Mouse (Mus musculus) retina, postnatal 7 days (tissue): Measurements from ENCODE around the gene Ank3.

Experiments
- DNase-seq: peaks from one replicate; pipeline ENCODE4 v3.0.0-alpha.2; 2012; ENCODE audit warnings: low read depth, low spot score

The Ank3 gene

DNA sequence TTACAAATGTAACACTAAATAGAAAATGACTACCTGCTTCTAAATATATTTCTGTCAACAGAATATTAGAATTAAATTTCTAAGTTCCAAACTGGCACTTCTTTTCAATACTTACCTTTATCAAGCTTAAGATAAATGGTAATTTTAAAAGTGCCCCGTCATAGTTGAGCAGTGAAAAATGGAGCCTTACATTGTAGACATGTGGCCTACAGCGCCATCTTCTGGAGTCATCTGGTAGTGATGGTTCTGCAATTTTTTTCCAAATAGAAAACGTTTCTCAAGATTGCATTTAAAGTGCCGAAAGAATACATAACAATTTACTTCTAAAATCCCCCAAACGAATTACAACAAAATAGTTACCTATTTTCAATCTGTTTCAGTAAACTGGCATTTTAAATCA is 566.0 kb downstream of the Ank3 start:
- peak; percentile 19 for DNase-seq

DNA sequence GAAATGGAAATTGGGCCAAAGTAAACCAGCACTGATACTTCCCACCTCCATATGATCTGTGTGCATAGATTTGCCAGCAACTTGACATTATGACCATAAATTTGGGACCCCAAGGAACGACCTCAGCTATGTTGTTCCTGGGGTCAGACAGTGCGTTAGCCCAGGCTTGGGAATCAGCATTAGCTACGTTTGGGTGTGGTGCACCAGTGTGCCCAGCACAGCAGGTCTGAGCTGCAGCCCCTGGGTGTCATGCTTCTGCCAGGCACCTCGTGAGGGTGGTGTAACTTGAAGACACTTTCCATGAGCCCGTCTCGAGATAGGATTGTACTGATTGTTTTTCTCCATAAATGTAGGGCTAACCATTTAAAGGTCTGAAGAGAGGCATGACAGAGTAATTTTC is 566.5 kb downstream of the Ank3 start:
- no peak for DNase-seq

DNA sequence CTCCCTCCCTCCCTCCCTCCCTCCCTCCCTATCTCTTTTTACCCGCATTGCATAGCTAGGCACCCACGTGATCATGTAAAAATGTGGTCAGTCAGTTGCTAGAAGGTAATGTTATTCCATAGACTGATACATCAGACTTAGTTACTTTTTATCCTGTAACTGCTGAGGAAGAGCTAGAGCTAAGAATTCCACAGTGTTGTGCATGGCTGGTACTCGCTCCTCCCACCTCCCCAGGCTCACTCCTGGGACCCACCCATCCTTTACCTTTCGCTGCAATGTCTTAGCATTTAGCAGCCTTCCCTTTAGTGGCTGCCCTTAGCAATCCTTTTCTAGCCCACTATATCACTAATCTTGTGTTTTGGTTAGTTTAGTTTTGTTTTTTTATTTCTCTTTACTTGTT is 569.4 kb downstream of the Ank3 start:
- no peak for DNase-seq

DNA sequence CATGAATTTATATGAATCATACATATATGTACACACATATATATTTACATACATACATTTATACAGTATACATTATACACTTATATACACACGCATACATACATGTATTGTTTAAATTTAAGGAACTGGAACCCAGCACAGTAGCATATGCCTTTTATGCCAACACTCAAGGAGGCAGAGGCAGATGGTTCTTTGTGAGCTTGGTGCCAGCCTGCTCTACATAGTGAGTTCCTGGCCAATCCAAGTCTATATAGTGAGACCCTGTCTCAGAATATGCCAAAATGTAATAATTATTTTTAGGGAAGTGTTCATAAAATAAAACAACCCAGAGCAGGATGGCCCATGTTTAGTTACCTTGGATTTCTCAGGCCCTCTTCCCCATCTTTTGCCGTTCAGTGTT is 581.1 kb downstream of the Ank3 start:
- no peak for DNase-seq

DNA sequence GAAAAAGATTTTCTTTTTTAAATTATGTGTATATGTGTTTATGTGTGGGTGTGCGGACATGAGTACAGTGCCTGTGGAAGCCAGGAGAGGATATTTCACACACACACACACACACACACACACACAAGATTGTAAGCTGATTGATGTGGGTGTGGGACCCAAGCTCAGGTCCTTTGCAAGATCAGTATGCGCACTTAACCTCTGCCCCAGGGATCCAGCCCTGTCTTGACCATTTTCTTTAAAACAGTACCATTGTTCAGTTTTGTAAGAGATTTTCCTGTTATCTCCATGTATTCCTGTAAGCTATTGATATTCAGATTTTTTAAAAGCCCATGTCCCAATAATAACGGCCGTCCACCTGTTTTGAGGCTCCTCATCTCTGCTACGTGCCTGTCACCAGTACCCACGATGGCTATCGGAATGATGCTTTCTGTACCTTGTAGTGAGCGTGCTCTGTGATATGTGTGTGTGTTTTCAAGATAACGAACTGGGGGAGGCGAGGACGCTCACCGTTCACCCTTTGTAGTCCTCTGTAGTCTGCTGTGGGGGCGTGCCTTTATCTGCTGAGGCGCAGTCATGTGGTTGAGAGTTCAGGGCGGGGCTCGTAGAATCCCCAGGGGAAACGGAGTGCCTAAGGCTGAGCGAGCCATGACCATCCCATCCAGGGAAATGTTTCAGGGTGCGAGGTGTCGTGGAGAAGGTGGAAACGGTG is 583.0 kb downstream of the Ank3 start:
- no peak for DNase-seq

DNA sequence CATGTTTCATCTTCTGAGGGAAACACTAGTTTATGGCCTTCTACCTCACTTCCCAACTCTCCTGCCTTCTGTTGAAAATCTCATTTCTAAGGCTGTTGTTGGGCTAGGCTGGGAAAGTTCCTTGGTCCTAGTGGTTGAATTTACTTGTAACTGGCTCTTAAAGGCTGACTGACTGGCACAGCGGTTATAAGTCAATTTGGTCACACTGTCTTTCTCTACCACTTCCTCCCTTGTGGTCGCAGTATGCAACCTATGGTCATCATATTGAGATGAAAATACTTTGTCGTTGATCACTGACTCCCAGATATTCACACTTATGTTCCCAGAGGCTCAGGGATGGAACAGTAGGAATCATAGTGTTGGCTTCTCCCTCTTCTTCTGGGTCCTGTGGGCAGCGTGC is 584.1 kb downstream of the Ank3 start:
- no peak for DNase-seq

DNA sequence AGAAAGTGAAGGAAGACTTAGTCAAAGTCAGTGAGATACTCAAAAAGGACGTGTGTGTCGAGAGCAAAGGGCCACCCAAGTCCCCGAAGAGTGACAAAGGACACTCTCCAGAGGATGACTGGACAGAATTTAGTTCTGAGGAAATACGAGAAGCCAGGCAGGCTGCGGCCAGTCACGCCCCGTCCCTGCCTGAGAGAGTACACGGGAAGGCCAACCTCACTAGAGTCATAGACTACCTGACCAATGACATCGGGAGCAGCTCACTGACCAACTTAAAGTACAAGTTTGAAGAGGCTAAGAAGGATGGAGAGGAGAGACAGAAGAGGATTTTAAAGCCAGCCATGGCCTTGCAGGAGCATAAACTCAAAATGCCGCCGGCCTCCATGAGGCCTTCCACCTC is 588.9 kb downstream of the Ank3 start:
- no peak for DNase-seq

DNA sequence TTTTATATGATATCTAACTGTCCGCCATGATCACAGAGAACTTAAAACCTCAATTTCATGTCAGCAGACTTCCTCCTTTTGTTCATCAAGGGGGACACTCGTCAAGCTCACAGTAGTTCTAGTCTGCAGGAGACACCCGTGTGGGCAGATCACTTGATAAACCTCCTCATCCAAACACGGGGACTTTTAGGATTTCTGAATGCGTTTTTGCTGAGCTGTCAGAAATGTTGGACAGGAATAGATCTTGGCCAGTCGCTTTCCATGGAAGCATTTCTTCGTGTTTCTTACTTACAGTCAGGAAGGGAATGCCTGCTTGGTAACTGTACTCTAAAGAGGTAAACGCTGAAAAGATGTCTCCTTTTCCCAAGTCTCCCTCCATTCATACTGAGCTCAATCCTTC is 598.5 kb downstream of the Ank3 start:
- DNase-seq, result no peak

DNA sequence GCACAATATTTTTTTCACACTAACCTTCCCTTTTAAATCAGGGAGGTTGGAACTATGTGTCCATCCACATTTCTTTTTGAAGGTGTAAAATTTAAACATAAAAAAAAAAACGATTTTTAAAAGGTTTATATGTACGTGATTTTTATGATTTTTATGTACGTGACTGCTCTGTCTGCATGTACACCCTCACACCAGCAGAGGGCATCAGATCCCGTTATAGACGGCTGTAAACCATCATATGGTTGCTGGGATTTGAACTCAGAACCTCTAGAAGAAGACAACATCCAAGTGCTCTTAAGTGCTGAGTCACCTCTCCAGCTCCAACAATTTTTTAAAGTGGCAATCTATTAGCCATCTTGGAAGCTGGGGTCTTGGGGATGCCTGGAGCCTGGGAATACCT is 605.5 kb downstream of the Ank3 start:
- DNase-seq, result no peak

DNA sequence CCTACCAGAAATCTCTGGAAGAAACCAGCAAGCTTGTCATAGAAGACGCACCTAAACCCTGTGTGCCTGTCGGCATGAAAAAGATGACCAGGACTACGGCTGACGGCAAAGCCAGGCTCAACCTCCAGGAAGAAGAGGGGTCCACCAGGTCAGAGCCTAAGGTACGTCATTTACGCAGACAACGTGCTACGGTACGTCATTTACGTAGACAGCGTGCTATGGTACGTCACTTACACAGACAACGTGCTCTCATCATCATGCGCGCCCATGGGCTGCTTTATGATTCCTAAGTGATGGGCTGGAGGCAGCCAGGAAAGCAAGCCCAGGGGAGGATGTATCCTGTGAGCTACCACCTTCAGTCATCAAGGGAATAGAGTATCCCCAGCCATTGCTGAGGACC is 606.3 kb downstream of the Ank3 start:
- no peak for DNase-seq

DNA sequence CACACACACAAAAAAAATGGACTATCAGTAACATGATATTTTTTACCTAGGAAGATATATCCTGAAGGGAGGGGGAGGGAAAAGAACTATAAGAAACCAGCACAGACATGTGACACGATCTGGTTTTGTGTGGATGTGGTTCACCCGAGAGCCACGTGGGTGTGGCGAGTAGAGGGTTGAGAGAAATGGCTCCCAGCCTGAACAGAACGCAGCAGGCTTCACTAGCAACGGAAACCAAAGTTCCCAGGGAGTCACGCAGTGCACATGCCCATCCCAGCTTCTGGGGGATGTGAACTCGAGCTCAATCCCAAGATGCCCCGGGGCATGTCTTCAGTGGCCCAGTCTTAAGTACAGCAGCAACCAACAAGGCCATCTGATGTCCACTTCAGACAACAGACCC is 607.8 kb downstream of the Ank3 start:
- no peak for DNase-seq

DNA sequence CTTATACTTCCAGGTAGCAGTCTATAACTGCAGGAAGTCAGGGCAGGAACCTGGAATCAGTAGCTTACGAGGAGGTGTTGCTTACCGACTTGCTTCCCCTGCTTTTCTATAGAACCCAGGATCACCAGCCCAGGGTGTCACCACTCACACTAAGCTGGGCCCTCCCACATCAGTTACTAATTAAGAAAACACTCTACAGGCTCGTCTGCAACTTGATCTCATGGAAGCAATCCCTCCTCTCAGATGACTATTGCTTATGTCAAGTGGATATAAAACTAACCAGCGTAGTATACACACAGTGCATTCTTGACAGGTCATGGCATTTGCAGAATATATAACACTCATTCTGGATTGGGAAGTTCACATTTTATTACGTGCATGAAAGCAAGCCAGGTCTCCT is 613.2 kb downstream of the Ank3 start:
- DNase-seq, result no peak

DNA sequence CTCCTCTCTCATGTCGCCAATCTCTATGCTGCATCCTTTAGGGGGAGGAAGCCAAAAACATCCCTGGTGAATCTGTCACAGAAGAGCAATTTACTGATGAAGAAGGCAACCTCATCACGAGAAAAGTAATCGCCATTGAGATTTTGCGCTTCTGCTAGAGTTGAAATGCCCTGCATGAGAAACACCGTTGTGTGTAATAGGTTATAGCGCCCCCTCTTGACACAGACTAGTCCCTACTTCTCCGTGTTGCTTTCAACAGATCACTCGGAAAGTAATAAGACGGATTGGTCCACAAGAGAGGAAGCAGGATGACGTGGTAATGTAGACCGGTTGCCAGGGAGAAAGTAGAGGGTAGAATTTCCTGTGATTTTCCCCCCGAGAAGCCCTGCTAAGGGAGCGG is 615.4 kb downstream of the Ank3 start:
- DNase-seq, result no peak

DNA sequence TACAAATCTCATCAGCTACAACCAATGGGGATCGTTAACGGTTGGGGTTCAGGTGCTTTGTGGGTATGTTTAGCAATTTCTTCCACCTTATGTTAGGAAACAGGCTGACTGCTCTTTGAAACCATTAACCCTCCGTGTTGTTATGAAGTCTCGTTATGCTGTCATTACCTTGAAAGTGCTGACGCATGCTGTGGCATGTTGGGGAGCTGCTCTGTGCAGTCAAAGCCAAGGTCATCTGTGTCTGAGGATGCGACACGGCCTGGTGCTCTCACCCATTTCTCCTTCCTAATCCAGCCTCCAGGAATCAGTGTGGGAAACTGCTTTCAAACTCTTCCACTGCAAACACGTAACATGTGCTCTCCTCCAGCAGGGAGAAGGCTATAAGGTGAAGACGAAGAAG is 616.6 kb downstream of the Ank3 start:
- no peak for DNase-seq

DNA sequence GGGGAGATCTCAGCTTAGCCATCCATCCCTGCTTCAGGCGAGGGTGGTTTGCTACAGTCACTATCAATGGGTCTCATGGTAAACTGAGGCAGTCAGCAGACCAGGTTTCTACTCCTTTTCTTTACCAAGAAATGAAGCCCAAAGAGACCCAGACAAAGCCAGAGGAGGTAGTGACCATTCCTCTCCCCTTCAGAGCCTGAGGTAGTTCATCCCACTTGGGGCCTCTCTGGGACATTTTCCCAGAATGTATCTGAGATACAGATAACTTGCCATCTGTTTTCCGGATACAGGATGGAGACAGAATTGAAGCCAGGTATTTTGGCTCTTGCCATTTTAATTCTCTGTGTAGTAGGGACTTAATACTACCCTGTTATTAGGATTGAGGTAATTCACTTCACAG is 620.1 kb downstream of the Ank3 start:
- DNase-seq, result no peak

DNA sequence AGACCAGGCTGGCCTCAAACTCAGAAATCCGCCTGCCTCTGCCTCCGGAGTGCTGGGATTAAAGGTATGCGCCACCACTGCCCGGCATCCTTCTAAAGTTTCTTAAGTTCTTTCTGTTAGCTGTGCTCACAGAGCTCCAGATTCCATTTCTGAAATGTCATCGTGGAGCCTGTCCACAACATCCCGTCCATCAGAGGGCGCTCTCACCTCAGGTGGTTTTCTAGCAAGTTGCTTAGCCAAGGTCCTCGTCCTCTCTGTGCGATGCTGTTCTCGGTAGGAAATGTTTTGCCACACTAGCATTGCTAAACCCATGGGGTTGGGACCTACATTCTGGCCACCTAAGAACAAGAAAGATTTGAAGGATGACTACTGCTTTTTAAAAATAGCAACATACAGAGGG is 623.1 kb downstream of the Ank3 start:
- peak; percentile 17 for DNase-seq

DNA sequence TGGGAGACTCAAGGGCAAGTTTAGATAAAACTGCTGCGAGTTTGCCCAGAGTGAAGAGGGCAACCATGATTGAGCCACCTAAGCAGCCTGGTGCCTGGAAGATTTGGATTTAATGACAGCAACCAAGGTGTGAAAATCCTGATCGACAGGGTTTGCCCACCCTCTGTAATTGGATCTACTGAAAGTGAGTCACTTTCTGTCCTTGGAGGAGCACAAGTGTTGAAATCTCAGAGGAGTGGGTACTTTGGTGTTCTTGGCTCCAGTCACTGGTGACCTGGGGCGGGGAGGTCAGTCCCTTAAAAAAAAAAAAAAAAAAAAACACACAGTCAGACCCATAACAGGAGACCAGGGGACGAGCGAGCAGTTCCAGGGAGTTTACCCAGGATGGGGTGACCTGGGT is 624.0 kb downstream of the Ank3 start:
- no peak for DNase-seq

DNA sequence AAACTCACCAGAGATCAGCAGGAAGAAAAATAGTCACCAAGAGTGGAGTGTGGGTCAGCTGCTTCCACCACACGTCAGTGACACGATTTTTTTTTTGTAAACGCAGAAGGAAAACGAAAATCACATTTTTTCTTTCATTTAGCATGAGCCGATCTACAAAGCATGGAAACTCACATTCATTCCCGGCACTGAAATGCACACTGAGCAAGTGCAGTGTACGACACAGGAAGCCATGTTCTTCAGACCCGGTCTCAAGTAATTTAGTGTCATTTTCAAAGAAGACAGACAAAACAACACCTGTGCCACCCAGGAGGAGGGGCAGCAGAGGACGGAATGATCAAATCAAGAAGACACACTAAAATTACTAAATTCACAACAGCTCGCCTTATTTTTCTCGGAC is 625.3 kb downstream of the Ank3 start:
- no peak for DNase-seq

DNA sequence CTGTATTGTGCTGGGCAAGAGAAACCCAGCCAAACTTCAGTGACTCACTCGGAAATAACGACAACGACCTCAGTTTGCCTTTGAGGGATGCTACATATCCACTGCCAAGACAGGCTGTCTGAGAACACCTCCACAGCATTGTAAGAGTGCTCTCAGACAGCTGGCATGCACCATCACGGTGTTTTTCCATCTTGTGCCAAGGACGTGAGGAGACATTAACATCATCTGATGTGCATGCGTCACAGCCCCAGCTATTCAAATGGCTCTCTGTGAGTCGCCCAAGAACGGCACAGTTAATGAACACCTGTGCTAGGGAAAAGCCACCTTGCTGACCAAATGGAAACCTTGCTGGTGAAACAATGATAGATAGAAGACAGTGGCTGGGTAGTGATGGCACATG is 633.4 kb downstream of the Ank3 start:
- DNase-seq, result no peak

DNA sequence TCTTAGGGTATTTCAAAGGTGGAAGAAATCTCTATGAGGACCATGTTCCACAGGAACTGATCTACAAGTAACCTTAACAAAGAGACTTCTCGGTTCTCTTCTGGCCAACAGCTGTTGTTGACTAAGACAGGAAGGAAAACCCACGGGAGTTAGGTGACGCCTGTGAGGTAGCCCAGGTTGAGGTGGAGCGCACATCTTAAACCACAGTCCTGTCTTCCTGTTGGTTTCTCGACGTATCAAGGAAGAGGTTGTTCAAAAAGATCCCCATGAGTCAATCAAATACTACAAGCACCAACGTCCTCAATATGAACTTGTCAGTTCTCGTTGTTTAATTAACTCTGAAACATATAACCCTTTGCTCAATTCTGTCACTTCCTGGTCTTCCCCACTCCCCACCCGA is 634.4 kb downstream of the Ank3 start:
- no peak for DNase-seq

DNA sequence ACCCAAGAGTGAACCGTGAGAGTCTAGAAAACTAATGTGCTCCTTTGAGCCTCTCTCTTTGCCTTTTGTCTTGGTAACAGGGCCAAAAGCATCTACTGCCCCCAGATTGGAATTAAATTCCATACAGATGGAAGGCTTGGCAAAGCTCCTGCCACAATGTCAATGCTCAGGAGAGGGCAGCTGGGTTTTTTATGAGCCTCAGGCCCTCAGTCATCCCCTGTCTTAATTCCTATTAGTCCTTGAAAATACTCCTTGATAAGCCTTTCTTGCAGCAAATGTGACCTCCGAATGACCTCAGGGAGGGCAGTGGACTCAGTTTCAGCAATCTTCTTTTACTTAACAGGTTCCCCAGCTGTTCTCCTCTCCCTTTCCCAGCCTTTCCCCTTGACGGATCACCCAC is 635.3 kb downstream of the Ank3 start:
- no peak for DNase-seq

DNA sequence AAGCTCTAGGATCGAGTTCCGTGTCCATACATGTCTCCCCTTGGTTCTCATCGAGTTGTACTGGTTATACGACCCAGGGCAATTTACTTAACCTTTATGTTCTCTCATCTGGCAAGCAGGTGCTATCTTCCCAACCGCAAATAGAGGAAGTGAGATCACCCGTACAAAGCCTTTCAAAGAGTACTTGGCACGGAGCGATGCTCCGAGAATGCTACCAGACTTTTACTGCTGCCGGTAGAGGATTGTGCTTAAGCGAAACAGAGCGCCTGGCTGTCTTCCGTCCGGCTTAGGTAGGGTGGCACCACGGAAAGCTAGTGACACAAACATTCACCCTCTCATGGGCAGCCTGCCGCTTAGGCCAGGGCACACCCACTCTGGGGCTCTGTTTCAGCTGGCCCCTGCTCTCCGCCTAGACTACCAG is 641.3 kb downstream of the Ank3 start:
- DNase-seq, result no peak

DNA sequence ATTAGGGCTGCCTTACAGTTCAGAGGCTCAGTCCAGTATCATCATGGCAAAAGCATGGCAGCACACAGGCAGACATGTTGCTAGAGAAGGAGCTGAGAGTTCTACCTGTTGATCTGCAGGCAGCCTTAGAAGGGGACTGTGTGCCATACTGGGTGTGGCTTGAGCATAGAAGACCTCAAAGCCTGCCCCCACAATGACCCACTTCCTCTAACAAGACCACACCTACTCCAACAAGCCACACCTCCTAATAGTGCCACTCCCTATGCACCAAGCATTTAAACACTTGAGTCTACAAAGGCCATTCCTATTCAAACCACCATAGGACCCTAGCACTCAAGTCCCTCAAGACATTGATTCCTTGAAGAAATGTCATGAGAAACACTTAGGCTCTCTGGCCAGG is 643.0 kb downstream of the Ank3 start:
- no peak for DNase-seq

DNA sequence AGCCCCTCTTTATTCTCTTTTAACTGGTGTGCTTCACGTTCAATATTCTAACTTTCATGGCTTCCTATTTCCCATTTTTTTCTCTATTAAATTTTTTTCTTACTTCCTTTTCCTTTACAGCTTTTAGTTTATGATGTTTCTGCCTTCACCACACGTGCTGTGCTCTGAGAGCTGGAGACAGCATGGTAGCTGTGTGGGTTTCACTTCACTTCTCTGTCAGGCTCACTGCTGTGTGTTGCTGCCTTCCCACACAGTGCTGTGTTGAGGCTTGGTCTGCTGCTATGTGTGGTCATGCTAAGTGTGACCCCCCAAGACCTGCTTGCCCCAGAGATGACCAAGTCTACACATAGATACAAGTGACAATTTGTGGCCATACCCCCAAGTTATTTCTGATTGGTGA is 647.1 kb downstream of the Ank3 start:
- DNase-seq, result no peak
